Mouse (Mus musculus) G1E-ER4 (cell line): ENCODE measurements around the gene Tle3. TPM values are rescaled to one million over a fixed set of nuclear protein-coding genes. Genes with fewer than 3 reads are reported as not detected.

Experiments
- GATA1 ChIP-seq: IDR thresholded peaks from one replicate; pipeline ENCODE4 v1.8.0; 2012; ENCODE audit warnings: low read length, inconsistent platforms
- polyA plus RNA-seq: library from polyadenylated mRNA; stranded (reverse); fragments of >175 nt; gene quantifications from 2 replicates; pipeline ENCODE4 v1.2.3, GENCODE M21; 2012

Gene Tle3
- polyA plus RNA-seq, 1 experiment: 103 TPM

- TF ChIP-seq GATA1: no peak
Measured at GRCm38 (mm10) chr9:61381445-61381844, 9.3 kb downstream of the Tle3 start.

GRCm38 (mm10) chr9:61382595-61383186, 10.5 kb downstream of the Tle3 start:
- no peak for TF ChIP-seq GATA1

GRCm38 (mm10) chr9:61384101-61384500, 11.9 kb downstream of the Tle3 start:
- no peak for TF ChIP-seq GATA1

- TF ChIP-seq GATA1: no peak
Measured at GRCm38 (mm10) chr9:61384646-61385443, 12.7 kb downstream of the Tle3 start.

GRCm38 (mm10) chr9:61385753-61386152, 13.6 kb downstream of the Tle3 start:
- TF ChIP-seq GATA1: no peak

GRCm38 (mm10) chr9:61386314-61386713, 14.1 kb downstream of the Tle3 start:
- TF ChIP-seq GATA1: no peak

GRCm38 (mm10) chr9:61387797-61388196, 15.6 kb downstream of the Tle3 start:
- TF ChIP-seq GATA1: no peak

GRCm38 (mm10) chr9:61388214-61388613, 16.0 kb downstream of the Tle3 start:
- TF ChIP-seq GATA1: no peak

- TF ChIP-seq GATA1: no peak
Measured at GRCm38 (mm10) chr9:61388689-61389403, 16.7 kb downstream of the Tle3 start.

GRCm38 (mm10) chr9:61389404-61389701, 17.2 kb downstream of the Tle3 start:
- no peak for TF ChIP-seq GATA1

- TF ChIP-seq GATA1: no peak
Measured at GRCm38 (mm10) chr9:61391570-61392337, 19.6 kb downstream of the Tle3 start.

GRCm38 (mm10) chr9:61392338-61392620, 20.1 kb downstream of the Tle3 start:
- TF ChIP-seq GATA1: no peak

- no peak for TF ChIP-seq GATA1
Measured at GRCm38 (mm10) chr9:61393161-61393560, 21.0 kb downstream of the Tle3 start.

GRCm38 (mm10) chr9:61393847-61394246, 21.7 kb downstream of the Tle3 start:
- TF ChIP-seq GATA1: no peak

GRCm38 (mm10) chr9:61395071-61395470, 22.9 kb downstream of the Tle3 start:
- no peak for TF ChIP-seq GATA1

- no peak for TF ChIP-seq GATA1
Measured at GRCm38 (mm10) chr9:61396474-61396873, 24.3 kb downstream of the Tle3 start.
